Mouse (Mus musculus): Measurements from ENCODE around the gene Fez2. TPM values are rescaled to one million over a fixed set of nuclear protein-coding genes. Genes with fewer than 3 reads are reported as not detected.

Fez2 gene
- total RNA-seq, 2 experiments from 2014 or later: 58.2 to 65.3 TPM

DNA sequence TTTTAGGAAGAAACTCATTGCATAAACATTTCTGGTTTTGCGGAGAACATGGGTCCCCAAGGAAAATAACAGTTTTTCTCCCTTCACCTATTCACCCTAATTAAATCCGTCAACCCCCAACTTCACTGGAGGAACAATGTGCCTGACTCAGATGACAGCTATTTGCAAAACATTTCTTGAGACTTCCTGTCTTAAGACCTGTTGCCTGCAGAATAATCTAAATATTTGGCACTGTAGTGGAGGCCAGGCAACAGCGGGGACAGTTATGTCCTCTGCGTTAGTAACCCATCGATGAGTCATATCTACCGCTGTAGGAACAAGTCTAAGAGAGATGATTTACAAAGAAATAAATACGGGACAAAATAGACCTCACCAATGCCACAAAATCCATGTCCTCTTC is 26.9 kb upstream of the Fez2 start:
- no peak for TF ChIP-seq CTCF (IDR thresholded peaks at IDR 0.05)
- DNase-seq: no peak
- Histone ChIP-seq H3K4me3 (no peak overlapping the region), H3K27ac (no peak overlapping the region)
- intact Hi-C loops (cut with DNase I): no loop called here

- no peak for TF ChIP-seq CTCF (IDR thresholded peaks at IDR 0.05)
- H3K27ac ChIP-seq: no peak overlapping the region
- H3K4me3 ChIP-seq: no peak overlapping the region
- DNase-seq: no peak
- intact Hi-C loops (cut with DNase I): no loop called here
Measured at GRCm38 (mm10) chr17:78440771-78441170, 22.8 kb upstream of the Fez2 start.

DNA sequence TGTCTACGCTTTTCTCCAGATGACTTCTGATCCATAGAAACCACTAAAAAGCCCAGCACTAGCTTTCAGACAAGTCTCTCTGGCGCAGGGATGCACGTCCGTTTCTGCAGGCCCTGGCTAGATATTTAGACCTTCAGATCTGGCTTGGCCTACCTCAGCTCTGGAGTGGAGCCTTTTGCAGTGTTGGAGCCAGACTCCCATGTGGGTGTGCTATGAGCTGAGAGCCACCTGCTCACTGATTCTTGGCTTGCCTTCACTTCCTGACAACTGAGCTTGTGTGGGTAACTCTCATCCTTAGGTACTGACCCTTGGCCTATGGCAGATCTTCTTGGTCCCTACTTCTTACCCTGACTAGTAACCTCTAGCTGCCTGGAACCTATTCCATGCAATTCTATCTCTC is 19.2 kb upstream of the Fez2 start:
- Histone ChIP-seq H3K27ac (peak overlapping the region; percentile 75), H3K4me3 (no peak overlapping the region)
- DNase-seq: peak; percentile 82
- no peak for TF ChIP-seq CTCF (IDR thresholded peaks at IDR 0.05)
- intact Hi-C loops (cut with DNase I): loop anchor here (5.0 kb wide), 2 partner anchors 225 to 240 kb away; no protein-coding TSS in a partner anchor

DNA sequence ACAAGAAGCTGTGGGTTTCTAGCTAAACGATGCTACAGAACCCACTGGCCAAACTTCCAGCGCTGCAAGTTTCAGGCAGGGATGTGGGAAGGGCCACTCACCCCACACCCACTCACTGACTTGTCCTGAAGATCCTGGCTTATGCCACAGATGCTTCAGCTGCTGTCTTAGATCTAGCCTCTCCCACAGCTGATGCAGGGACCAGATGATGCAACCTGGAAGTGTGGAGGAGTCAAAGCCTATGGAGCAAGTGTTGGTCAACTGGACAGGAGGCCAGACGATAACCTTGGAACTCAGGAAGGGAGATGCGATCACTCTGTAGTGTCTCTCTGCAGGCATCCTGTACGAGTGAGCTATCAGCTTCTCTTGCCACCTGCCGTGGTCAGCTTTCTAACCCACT is 17.7 kb upstream of the Fez2 start:
- DNase-seq: no peak
- intact Hi-C loops (cut with DNase I): loop anchor here (5.0 kb wide), 2 partner anchors 223 to 238 kb away; no protein-coding TSS in a partner anchor
- TF ChIP-seq CTCF (IDR thresholded peaks at IDR 0.05): no peak
- Histone ChIP-seq H3K4me3 (no peak overlapping the region), H3K27ac (peak overlapping the region; percentile 75; the same call in 1 of the 2 replicates)

GRCm38 (mm10) chr17:78434746-78435145 is 16.8 kb upstream of the Fez2 start:
- TF ChIP-seq CTCF (IDR thresholded peaks at IDR 0.05): peak; percentile 92
- H3K4me3 ChIP-seq: no peak overlapping the region
- peak overlapping the region; percentile 75; the same call in 1 of the 2 replicates for H3K27ac ChIP-seq
- intact Hi-C loops (cut with DNase I): loop anchor here (1.0 to 5.0 kb wide), 3 partner anchors 15 to 237 kb away; no protein-coding TSS in a partner anchor
- DNase-seq: peak; percentile 86

DNA sequence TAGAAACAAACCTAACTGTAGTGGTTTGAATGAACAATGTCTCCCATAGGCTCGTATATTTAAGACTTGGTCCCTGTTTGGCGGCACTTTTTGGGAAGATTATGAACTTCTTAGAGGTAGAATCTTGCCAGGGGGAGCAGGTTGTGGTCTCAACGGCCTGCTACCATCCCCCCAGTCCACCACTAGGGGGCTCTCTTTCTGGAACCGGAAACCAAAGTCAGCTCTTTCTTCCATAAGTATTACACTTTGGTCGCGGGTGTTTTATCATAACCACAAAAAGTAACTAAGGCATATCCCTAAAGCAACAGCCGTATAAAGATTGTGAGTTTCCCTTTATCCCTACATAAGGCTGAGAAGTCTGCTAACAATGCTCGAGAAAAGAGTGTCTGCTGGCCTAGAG is 12.4 kb upstream of the Fez2 start:
- no peak for DNase-seq
- peak; percentile 58 for TF ChIP-seq CTCF (IDR thresholded peaks at IDR 0.05)
- Histone ChIP-seq H3K4me3 (no peak overlapping the region), H3K27ac (no peak overlapping the region)
- intact Hi-C loops (cut with DNase I): no loop called here

- no peak for DNase-seq
- Histone ChIP-seq H3K4me3 (no peak overlapping the region), H3K27ac (no peak overlapping the region)
- intact Hi-C loops (cut with DNase I): no loop called here
- no peak for TF ChIP-seq CTCF (IDR thresholded peaks at IDR 0.05)
Measured at GRCm38 (mm10) chr17:78429051-78429450, 11.1 kb upstream of the Fez2 start.

DNA sequence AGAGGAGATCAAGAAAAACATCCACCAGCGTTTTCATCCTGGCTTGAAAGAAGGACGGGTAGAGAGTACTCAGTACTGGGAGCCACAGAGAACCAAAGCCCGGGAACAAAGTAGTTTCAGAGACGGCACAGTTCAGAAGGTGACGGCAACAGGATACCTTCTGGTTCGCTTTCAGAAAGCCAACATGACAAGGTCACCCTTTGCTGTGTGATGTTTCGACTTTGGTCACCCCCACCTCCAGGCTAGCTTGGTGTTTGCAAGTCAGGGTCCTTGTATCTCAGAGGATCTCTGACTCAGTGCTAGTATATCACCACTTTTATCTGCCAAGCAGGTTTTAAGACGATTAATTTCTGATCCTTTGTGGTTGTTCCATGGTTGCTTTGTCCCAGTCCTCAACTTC is 7.1 kb upstream of the Fez2 start:
- no peak for DNase-seq
- TF ChIP-seq CTCF (IDR thresholded peaks at IDR 0.05): no peak
- intact Hi-C loops (cut with DNase I): no loop called here

DNA sequence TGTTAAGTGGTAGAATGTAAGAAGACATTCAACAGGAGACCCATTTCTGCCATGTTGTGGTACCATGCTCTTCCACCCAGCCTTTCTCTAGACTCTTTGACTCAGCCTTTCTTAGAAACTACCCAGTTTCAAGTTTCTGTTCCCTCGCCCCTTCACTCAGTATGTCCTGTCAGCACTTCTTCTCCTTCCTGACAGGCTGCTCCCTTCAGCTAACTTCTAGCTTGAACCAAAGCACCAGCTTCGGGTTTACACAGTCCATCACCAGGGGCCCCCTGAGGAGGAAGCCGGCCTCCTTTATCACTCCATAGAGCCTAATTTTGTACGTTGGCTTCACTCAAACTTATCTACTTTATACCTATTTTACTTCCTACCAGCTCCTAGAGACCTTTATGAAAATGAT is 1.3 kb upstream of the Fez2 start:
- Histone ChIP-seq H3K4me3 (no peak overlapping the region), H3K27ac (no peak overlapping the region)
- no peak for DNase-seq
- no peak for TF ChIP-seq CTCF (IDR thresholded peaks at IDR 0.05)
- intact Hi-C loops (cut with DNase I): loop anchor here (1.0 to 5.0 kb wide), 2 partner anchors 15 to 57 kb away; no protein-coding TSS in a partner anchor

More for the DNA sequence above, 7.1 kb upstream of the Fez2 start:
- Histone ChIP-seq H3K27ac (no peak overlapping the region), H3K4me3 (no peak overlapping the region)

GRCm38 (mm10) chr17:78415255-78415654 is 2.7 kb downstream of the Fez2 start:
- H3K4me3 ChIP-seq: peak overlapping the region; percentile 17
- no peak for DNase-seq
- TF ChIP-seq CTCF (IDR thresholded peaks at IDR 0.05): no peak
- peak overlapping the region; percentile 60 for H3K27ac ChIP-seq
- intact Hi-C loops (cut with DNase I): loop anchor here (5.0 kb wide), 1 partner anchor 53 kb away; no protein-coding TSS in a partner anchor

DNA sequence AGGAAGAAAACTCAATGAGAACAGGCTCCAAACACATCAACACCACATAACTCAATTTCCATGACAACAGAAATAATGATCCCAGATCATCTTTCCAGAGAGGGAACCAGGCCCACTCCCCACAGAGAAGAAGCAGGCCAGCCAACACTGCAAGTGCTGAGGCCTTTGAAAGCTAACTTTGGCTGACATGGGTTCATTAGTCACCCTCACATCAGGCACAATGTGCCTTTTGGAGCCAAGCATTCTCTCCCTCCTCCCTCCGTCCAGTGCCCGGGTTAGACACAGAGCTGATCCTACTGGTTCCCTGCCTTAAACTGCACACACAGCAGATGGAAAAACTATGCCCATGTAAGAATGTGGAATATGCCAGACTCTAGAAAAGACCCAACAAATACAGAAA is 8.1 kb downstream of the Fez2 start:
- Histone ChIP-seq H3K27ac (peak overlapping the region; percentile 67), H3K4me3 (no peak overlapping the region)
- peak; percentile 49 for DNase-seq
- TF ChIP-seq CTCF (IDR thresholded peaks at IDR 0.05): no peak
- intact Hi-C loops (cut with DNase I): no loop called here

- no peak overlapping the region for H3K4me3 ChIP-seq
- intact Hi-C loops (cut with DNase I): no loop called here
- peak overlapping the region; percentile 80 for H3K27ac ChIP-seq
- no peak for TF ChIP-seq CTCF (IDR thresholded peaks at IDR 0.05)
- DNase-seq: no peak
Measured at GRCm38 (mm10) chr17:78408386-78408785, 9.6 kb downstream of the Fez2 start.

- Histone ChIP-seq H3K4me3 (no peak overlapping the region; the same call in 1 of the 2 replicates), H3K27ac (peak overlapping the region; percentile 80)
- DNase-seq: no peak
- no peak for TF ChIP-seq CTCF (IDR thresholded peaks at IDR 0.05)
- intact Hi-C loops (cut with DNase I): no loop called here
Measured at GRCm38 (mm10) chr17:78407581-78407980, 10.4 kb downstream of the Fez2 start.

DNA sequence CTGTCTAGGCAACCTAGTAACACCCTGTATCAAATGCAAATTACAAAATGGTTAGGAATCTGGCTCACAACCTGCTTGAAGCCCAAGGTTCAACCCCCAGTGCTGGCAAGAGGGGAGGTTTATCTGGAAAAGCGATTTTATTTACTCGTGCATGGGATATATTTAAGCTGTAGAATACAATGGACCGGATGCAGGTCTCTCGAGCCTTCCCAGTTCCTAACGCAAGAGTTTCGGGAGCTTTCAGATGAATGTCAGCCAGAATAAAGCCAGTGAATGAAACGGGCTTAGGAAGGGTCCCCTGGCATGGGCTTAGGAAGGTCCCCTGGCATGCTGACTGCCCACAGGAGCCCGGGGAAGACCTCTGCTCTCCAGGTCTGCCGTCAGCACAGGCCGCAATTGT is 11.1 kb downstream of the Fez2 start:
- peak overlapping the region; percentile 80 for H3K27ac ChIP-seq
- intact Hi-C loops (cut with DNase I): no loop called here
- H3K4me3 ChIP-seq: peak overlapping the region; percentile 37
- DNase-seq: no peak
- TF ChIP-seq CTCF (IDR thresholded peaks at IDR 0.05): no peak
